ENCODE assay signal across 9 mouse cellular contexts in genomic region chr19:10389391-10390098, GRCm38 (mm10). TPM values are rescaled to one million over a fixed set of nuclear protein-coding genes. Genes with fewer than 3 reads are reported as not detected.
A peak's percentile ranks its signal among the peaks of the same experiment; 100 is the strongest.
DNase-seq lines count a peak whose midpoint lies in the region; ATAC-seq and TF ChIP-seq lines count a peak whose summit lies in the region.
"Had no signal": no experiment of that assay in that cellular context is flagged by ENCODE, and none has a peak within 500 bp of the region (broad histone marks: within the 10 kb centered on the region; RNA-seq: fewer than 3 reads in every experiment).

No protein-coding gene starts in this region.

- H3K9ac ChIP-seq in lung, embryonic 16.5 days (ENCODE audit: low read length): peak overlapping the region; percentile 65
- H3K9ac ChIP-seq in heart, embryonic 12.5 days: peak overlapping the region; percentile 68
- no peak overlapping the region for H3K9ac ChIP-seq in liver, embryonic 14.5 days (replicated peaks)

- H3K27me3 ChIP-seq in lung, embryonic 16.5 days (ENCODE audit: control insufficient read depth, insufficient read depth, low read depth, low read length): peaks cover 10% of the 10 kb centered on the region
- peaks cover 72% of the 10 kb centered on the region for H3K27me3 ChIP-seq in heart, embryonic 12.5 days (replicated peaks)
- peaks cover 43% of the 10 kb centered on the region for H3K27me3 ChIP-seq in liver, embryonic 14.5 days (ENCODE audit: control insufficient read depth, insufficient read depth, low read length)

- peak overlapping the region; percentile 95 for H3K4me2 ChIP-seq in lung, embryonic 16.5 days (ENCODE audit: low read depth, low read length)
- H3K4me2 ChIP-seq in heart, embryonic 12.5 days: peak overlapping the region; percentile 87
- peak overlapping the region; percentile 52 for H3K4me2 ChIP-seq in liver, embryonic 14.5 days (ENCODE audit: low read depth)

- peak; percentile 53 to 81 for DNase-seq in adrenal gland, adult (ENCODE audit: inconsistent age in 2 of 2, low spot score in 1 of 2)
- DNase-seq in adrenal gland, adult 8-10 months: no peak
- DNase-seq in lung, postnatal 36 days: no peak
- DNase-seq in liver, embryonic 14.5 days (ENCODE audit: low read depth in 3 of 3, low spot score in 3 of 3): no peak
- peak; percentile 60 for DNase-seq in testis, postnatal 10 days (ENCODE audit: low spot score)
- DNase-seq in right cerebral cortex, postnatal 36 days (ENCODE audit: low spot score in 2 of 2): no peak

- TF ChIP-seq EP300 in liver, embryonic 14.5 days (IDR thresholded peaks at IDR 0.05; ENCODE audit: low read depth): no peak

- H3K4me3 ChIP-seq in lung, embryonic 16.5 days (ENCODE audit: low read length): peak overlapping the region; percentile 65
- H3K4me3 ChIP-seq in heart, embryonic 12.5 days: peak overlapping the region; percentile 61
- H3K4me3 ChIP-seq in liver, embryonic 14.5 days (ENCODE audit: insufficient read depth in 1 of 2, low read depth in 2 of 2, low read length in 2 of 2): peak overlapping the region in 1 of 2 experiments; percentile 50; a peak in 3 of 4 replicates

- under 1% methylated on average over 27 of the region's 54 CpGs for WGBS in lung, embryonic 16.5 days
- 1% methylated on average over 54 of the region's 54 CpGs for WGBS in heart, embryonic 12.5 days
- 2% methylated on average over 44 of the region's 54 CpGs for WGBS in liver, embryonic 14.5 days (ENCODE audit: insufficient replicate concordance)

- no peak overlapping the region for H3K27ac ChIP-seq in lung, embryonic 16.5 days (ENCODE audit: low read length)
- H3K27ac ChIP-seq in heart, embryonic 12.5 days (ENCODE audit: poor library complexity, severe bottlenecking): no peak overlapping the region
- no peak overlapping the region for H3K27ac ChIP-seq in liver, embryonic 14.5 days

- peak; percentile 62 for ATAC-seq in lung, embryonic 16.5 days (ENCODE audit: low read depth)
- no peak; the same call in 1 of the 2 replicates for ATAC-seq in heart, embryonic 12.5 days (ENCODE audit: insufficient number of reproducible peaks, low FRiP score)
- peak; percentile 54; the same call in 1 of the 2 replicates for ATAC-seq in liver, embryonic 14.5 days (ENCODE audit: insufficient read depth)

- H3K36me3 ChIP-seq in lung, embryonic 16.5 days (ENCODE audit: control insufficient read depth, insufficient read depth, low read length): no peaks in the 10 kb centered on the region
- H3K36me3 ChIP-seq in heart, embryonic 12.5 days: no peaks in the 10 kb centered on the region
- no peaks in the 10 kb centered on the region for H3K36me3 ChIP-seq in liver, embryonic 14.5 days (replicated peaks; ENCODE audit: control insufficient read depth, insufficient read depth, low read depth)

- no peak for TF ChIP-seq CTCF in liver, embryonic 14.5 days (IDR thresholded peaks at IDR 0.05; ENCODE audit: low read depth)

- no peaks in the 10 kb centered on the region for H3K9me3 ChIP-seq in lung, embryonic 16.5 days (ENCODE audit: control insufficient read depth, low read length)
- H3K9me3 ChIP-seq in heart, embryonic 12.5 days (replicated peaks): no peaks in the 10 kb centered on the region
- no peaks in the 10 kb centered on the region for H3K9me3 ChIP-seq in liver, embryonic 14.5 days (ENCODE audit: control insufficient read depth, low read length)

- H3K4me1 ChIP-seq in lung, embryonic 16.5 days (replicated peaks; ENCODE audit: control insufficient read depth, insufficient read depth, low read length): peaks cover 8% of the 10 kb centered on the region
- peaks cover 15% of the 10 kb centered on the region for H3K4me1 ChIP-seq in heart, embryonic 12.5 days (replicated peaks)
- H3K4me1 ChIP-seq in liver, embryonic 14.5 days (replicated peaks; ENCODE audit: control insufficient read depth in 2 of 2, insufficient read depth in 2 of 2, low read length in 1 of 2): no peaks in the 10 kb centered on the region

RNA-seq across cellular contexts. Expression of gene Syt7, which starts 0.7 kb away (rescaled TPM):
- 10 to 100 TPM; 32.9 to 54.6 (median 44.5) TPM for total RNA-seq in adrenal gland, adult 8-10 months (2022)
- polyA plus RNA-seq in lung, embryonic 16.5 days (2015; fragmentation: Nextera tagmentation; extraction: Ambion mirVana): 0.75 and 0.82 TPM in 2 replicates
- polyA plus RNA-seq in heart, embryonic 12.5 days (2016; fragmentation: Nextera tagmentation; extraction: Ambion mirVana): 0.59 and 1.3 TPM in 2 replicates
- polyA plus RNA-seq in liver, embryonic 14.5 days (2012; rRNA removed): 0.28 and 0.37 TPM in 2 replicates
- 0.04 and 0.09 TPM in 2 replicates for polyA plus RNA-seq in liver, embryonic 14.5 days (2014; fragmentation: Nextera tagmentation; extraction: Ambion mirVana)
- total RNA-seq: neutrophil, adult 5-6 weeks had no signal

Comparison
In these comparisons a context has a peak if more than half of its experiments do, and no peak if none do; other contexts are left out.
1. DNase-seq: peak in adrenal gland, adult (2 of 2) and testis, postnatal 10 days (single experiment); none in adrenal gland, adult 8-10 months (single experiment), lung, postnatal 36 days (single experiment), liver, embryonic 14.5 days (0 of 3) and right cerebral cortex, postnatal 36 days (0 of 2).
2. Peak in every context shown above with its lines, with median percentiles within 50 percentile points of each other: H3K4me2 ChIP-seq.